Mouse (Mus musculus) MEL (cell line): Measurements from ENCODE around the gene Ccdc187. TPM values are rescaled to one million over a fixed set of nuclear protein-coding genes. Genes with fewer than 3 reads are reported as not detected.

Experiments used
- DNase-seq: peaks from one replicate; pipeline ENCODE4 v3.0.0; 2011; ENCODE audit warnings: low read depth, low spot score
- H3K27ac ChIP-seq: 2 replicates; pipeline ENCODE4 v1.5.1; 2012; ENCODE audit warnings: low read depth, mild to moderate bottlenecking, control low read depth, low read length, moderate library complexity; ENCODE audit not compliant: control insufficient read depth
- H3K27me3 ChIP-seq, 2 experiments: fragments of 150-350 bp in 1 of 2; sonication (generic) in 1 of 2; 2 replicates each; pipeline ENCODE4 v1.6.1; 2012; ENCODE audit warnings: low read length in 2 of 2, mild to moderate bottlenecking in 2 of 2, improper control_type of control experiment in 1 of 2, moderate library complexity in 1 of 2; ENCODE audit not compliant: insufficient read depth in 2 of 2, control insufficient read depth in 1 of 2
- H3K36me3 ChIP-seq, 2 experiments: 2 replicates each; pipeline ENCODE4 v1.6.1; 2012 to 2014; ENCODE audit warnings: low read length in 2 of 2, improper control_type of control experiment in 1 of 2, inconsistent platforms in 1 of 2, mild to moderate bottlenecking in 1 of 2; ENCODE audit not compliant: insufficient read depth in 2 of 2, control insufficient read depth in 1 of 2
- H3K4me1 ChIP-seq, 2 experiments: fragments of 150-350 bp in 1 of 2; sonication (generic) in 1 of 2; 2 replicates each; pipeline ENCODE4 v1.6.1; 2012; ENCODE audit warnings: low read length in 2 of 2, improper control_type of control experiment in 1 of 2, mild to moderate bottlenecking in 1 of 2; ENCODE audit not compliant: insufficient read depth in 2 of 2, control insufficient read depth in 1 of 2
- H3K4me3 ChIP-seq, 2 experiments: fragments of 150-350 bp in 1 of 2; sonication (generic) in 1 of 2; 2 replicates each; pipeline ENCODE4 v1.5.1; 2012; ENCODE audit warnings: low read depth in 2 of 2, low read length in 2 of 2, mild to moderate bottlenecking in 2 of 2, moderate library complexity in 2 of 2, control low read depth in 1 of 2, improper control_type of control experiment in 1 of 2; ENCODE audit not compliant: control insufficient read depth in 1 of 2, insufficient read depth in 1 of 2
- H3K79me2 ChIP-seq: 2 replicates; pipeline ENCODE4 v1.6.1; 2012; ENCODE audit warnings: mild to moderate bottlenecking, low read length, moderate library complexity; ENCODE audit not compliant: control insufficient read depth, poor library complexity, insufficient read depth
- H3K9ac ChIP-seq: 2 replicates; pipeline ENCODE4 v1.6.1; 2012; ENCODE audit warnings: low read depth, mild to moderate bottlenecking, control low read depth, low read length, moderate library complexity; ENCODE audit not compliant: control insufficient read depth, poor library complexity, severe bottlenecking
- H3K9me3 ChIP-seq: fragments of 150-350 bp; sonication (generic); replicated peaks from 2 replicates; pipeline ENCODE4 v1.6.1; 2012; ENCODE audit warnings: mild to moderate bottlenecking, low read length, improper control_type of control experiment, moderate library complexity; ENCODE audit not compliant: insufficient read depth
- ETS1 ChIP-seq: IDR thresholded peaks from 2 replicates; pipeline ENCODE4 v1.6.1; 2012; ENCODE audit warnings: low read depth, mild to moderate bottlenecking, inconsistent platforms, low read length, improper control_type of control experiment, moderate library complexity
- GATA1 ChIP-seq: IDR thresholded peaks from 2 replicates; pipeline ENCODE4 v1.6.1; 2011; ENCODE audit warnings: low read depth, low read length, improper control_type of control experiment
- HCFC1 ChIP-seq: IDR thresholded peaks from 2 replicates; pipeline ENCODE4 v1.6.1; 2012; ENCODE audit warnings: low read depth, mild to moderate bottlenecking, inconsistent platforms, low read length, improper control_type of control experiment, moderate library complexity
- JUND ChIP-seq: IDR thresholded peaks from 2 replicates; pipeline ENCODE4 v1.6.1; 2011; ENCODE audit warnings: low read depth, mild to moderate bottlenecking, improper control_type of control experiment, low read length
- KAT2A ChIP-seq: conservative IDR thresholded peaks from 2 replicates; pipeline ENCODE4 v1.6.1; 2012; ENCODE audit warnings: low read depth, low read length, improper control_type of control experiment, inconsistent platforms
- MAFK ChIP-seq: IDR thresholded peaks from 2 replicates; pipeline ENCODE4 v1.6.1; 2011; ENCODE audit warnings: low read depth, mild to moderate bottlenecking, low read length, improper control_type of control experiment, borderline replicate concordance
- MEF2A ChIP-seq: IDR thresholded peaks from 2 replicates; pipeline ENCODE4 v1.6.1; 2014; ENCODE audit warnings: low read depth, mild to moderate bottlenecking, inconsistent platforms, low read length, improper control_type of control experiment; ENCODE audit not compliant: poor library complexity, insufficient replicate concordance, severe bottlenecking; ENCODE audit errors: extremely low read depth
- MXI1 ChIP-seq: IDR thresholded peaks from 2 replicates; pipeline ENCODE4 v1.6.1; 2011; ENCODE audit warnings: mild to moderate bottlenecking, low read depth, low read length, improper control_type of control experiment
- NRF1 ChIP-seq: IDR thresholded peaks from 2 replicates; pipeline ENCODE4 v1.6.1; 2014; ENCODE audit warnings: low read depth, mild to moderate bottlenecking, inconsistent platforms, low read length, improper control_type of control experiment, moderate library complexity; ENCODE audit not compliant: poor library complexity, insufficient read depth, severe bottlenecking
- POLR2AphosphoS5 ChIP-seq: IDR thresholded peaks from 2 replicates; pipeline ENCODE4 v1.6.1; 2012; ENCODE audit warnings: low read depth, borderline replicate concordance, mild to moderate bottlenecking, inconsistent platforms, low read length, moderate library complexity, mixed read lengths
- RAD21 ChIP-seq: IDR thresholded peaks from 2 replicates; pipeline ENCODE4 v1.6.1; 2011; ENCODE audit warnings: mild to moderate bottlenecking, low read depth, low read length, improper control_type of control experiment
- SIN3A ChIP-seq: IDR thresholded peaks from 2 replicates; pipeline ENCODE4 v1.6.1; 2012; ENCODE audit warnings: low read length, improper control_type of control experiment, inconsistent platforms
- TAL1 ChIP-seq: IDR thresholded peaks from 2 replicates; pipeline ENCODE4 v1.6.1; 2012; ENCODE audit warnings: mild to moderate bottlenecking, inconsistent platforms, low read length, moderate library complexity, mixed read lengths
- TBP ChIP-seq: IDR thresholded peaks from 2 replicates; pipeline ENCODE4 v1.8.0; 2011; ENCODE audit warnings: low read depth, low read length, improper control_type of control experiment
- TCF12 ChIP-seq: IDR thresholded peaks from 2 replicates; pipeline ENCODE4 v1.6.1; 2014; ENCODE audit warnings: low read depth, mild to moderate bottlenecking, inconsistent platforms, low read length, improper control_type of control experiment, moderate library complexity
- USF1 ChIP-seq: IDR thresholded peaks from 2 replicates; pipeline ENCODE4 v1.6.1; 2014; ENCODE audit warnings: low read depth, mild to moderate bottlenecking, inconsistent platforms, low read length, improper control_type of control experiment, moderate library complexity
- ZNF384 ChIP-seq: IDR thresholded peaks from 2 replicates; pipeline ENCODE4 v1.6.1; 2012; ENCODE audit warnings: low read depth, mild to moderate bottlenecking, inconsistent platforms, low read length, improper control_type of control experiment
- polyA plus RNA-seq, 2 experiments: library from polyadenylated mRNA; stranded (reverse) in 1 of 2; unstranded in 1 of 2; fragments of >175 nt in 1 of 2; fragments of >200 nt in 1 of 2; gene quantifications; 2 replicates each; pipeline versions ENCODE4 v1.2.1 to v1.2.4; 2012; ENCODE audit warnings: low replicate concordance in 2 of 2, low read depth in 1 of 2; ENCODE audit not compliant: insufficient read length in 2 of 2, insufficient read depth in 1 of 2, missing spikeins in 1 of 2
- total RNA-seq: library from RNA; depleted of rRNA; stranded (reverse); fragments of 300-350 nt; gene quantifications from 2 replicates; pipeline ENCODE4 v1.2.3, GENCODE M21; 2012; rRNA removed

Ccdc187 gene
- total RNA-seq (not detected in 2 replicates), polyA plus RNA-seq (not detected)

- no peaks in the 10 kb centered on the region for H3K36me3 ChIP-seq
- no peaks in the 10 kb centered on the region for H3K9me3 ChIP-seq
- H3K4me1 ChIP-seq: no peaks in the 10 kb centered on the region
- no peak for DNase-seq
- H3K4me3 ChIP-seq: no peak within 1 kb of the TSS
- H3K9ac ChIP-seq: no peak within 1 kb of the TSS
- no peaks in the 10 kb centered on the region for H3K79me2 ChIP-seq
- H3K27me3 ChIP-seq: peaks cover 0 to 6% of the 10 kb centered on the region in 2 experiments; a peak in 3 of 4 replicates
- no peak within 1 kb of the TSS for H3K27ac ChIP-seq
- TF ChIP-seq GATA1 (no peak), MAFK (no peak), POLR2AphosphoS5 (no peak), HCFC1 (no peak), USF1 (no peak), RAD21 (no peak), MEF2A (no peak), TAL1 (no peak), TCF12 (no peak), JUND (no peak), NRF1 (no peak), TBP (no peak), MXI1 (no peak), ETS1 (no peak), KAT2A (no peak)
Observed at GRCm38 (mm10) chr2:26294457-26294856, at the start of gene Ccdc187. TSS of gene Ccdc187 (minus strand) at chr2:26294557.

DNA sequence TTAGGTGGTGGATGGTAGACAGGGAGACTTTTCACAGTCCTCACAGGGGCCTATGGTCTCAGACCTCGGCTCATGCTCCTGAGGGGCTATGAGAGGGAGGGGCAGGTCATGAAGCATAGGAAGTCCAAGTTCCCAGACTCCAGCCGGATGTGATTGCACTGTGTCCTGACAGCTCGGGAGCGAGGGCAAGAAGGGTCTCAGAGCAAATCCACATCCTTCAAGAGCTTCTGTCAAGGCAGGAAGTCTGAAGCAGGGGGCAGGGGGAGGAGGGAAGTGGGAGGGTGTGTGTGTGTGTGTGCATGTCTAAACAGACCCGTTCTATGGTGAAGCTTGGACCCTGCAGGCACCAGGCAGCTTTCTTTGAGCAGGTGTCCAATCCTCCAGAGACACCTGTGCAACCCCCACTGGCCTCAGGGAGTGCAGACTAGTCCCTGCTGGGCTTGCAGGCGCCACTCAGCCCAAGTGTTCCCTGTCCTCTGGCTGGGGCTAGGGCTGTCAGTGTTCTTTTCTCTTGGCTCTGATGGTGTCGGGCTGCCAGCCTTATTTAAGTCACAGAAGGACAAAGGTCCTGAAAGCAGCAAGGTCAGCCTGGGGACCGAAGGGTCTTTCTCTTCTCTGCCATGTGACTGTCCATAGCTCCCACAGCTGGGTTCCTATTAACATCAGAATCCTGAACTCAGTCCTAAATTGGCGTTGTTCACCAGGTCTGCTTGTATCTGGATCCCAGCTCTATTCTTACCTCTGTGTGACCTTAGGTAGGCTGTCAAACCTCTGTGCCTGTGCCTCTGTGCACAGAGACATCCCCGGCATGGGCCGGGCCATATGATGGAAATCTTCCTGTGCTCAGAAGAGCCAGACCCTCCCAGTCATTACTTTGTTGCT lies 48.5 kb upstream of the Ccdc187 start:
- H3K4me3 ChIP-seq: no peak overlapping the region
- H3K27me3 ChIP-seq: no peaks in the 10 kb centered on the region
- H3K9ac ChIP-seq: no peak overlapping the region
- no peaks in the 10 kb centered on the region for H3K79me2 ChIP-seq
- no peak overlapping the region for H3K27ac ChIP-seq
- TF ChIP-seq MAFK (no peak), KAT2A (no peak), ZNF384 (no peak), SIN3A (no peak)
- no peaks in the 10 kb centered on the region for H3K9me3 ChIP-seq
- H3K4me1 ChIP-seq: peaks cover 0 to 12% of the 10 kb centered on the region in 2 experiments; a peak in 2 of 4 replicates
- no peak for DNase-seq
- H3K36me3 ChIP-seq: no peaks in the 10 kb centered on the region
